Mouse (Mus musculus) hematopoietic stem cell, adult 5-6 weeks (primary cell): ENCODE data around the gene Susd3. TPM values are rescaled to one million over a fixed set of nuclear protein-coding genes. Genes with fewer than 3 reads are reported as not detected.

ENCODE experiments used
- ATAC-seq, 2 experiments: fragments of 125-278 bp in 1 of 2; replicated peaks in 1 of 2; 2 replicates each; pipeline ENCODE4 v1.8.0; 2016 to 2017; ENCODE audit warnings: inconsistent platforms in 2 of 2, mild to moderate bottlenecking in 2 of 2, moderate number of reproducible peaks in 2 of 2, low read depth in 1 of 2, moderate TSS enrichment in 1 of 2; ENCODE audit not compliant: low FRiP score in 2 of 2, poor library complexity in 2 of 2, severe bottlenecking in 2 of 2, insufficient read depth in 1 of 2, low TSS enrichment in 1 of 2
- total RNA-seq: library from RNA; stranded (forward); fragments of 172-1452, 232-1000 nt; gene quantifications from 2 replicates; pipeline ENCODE4 v1.2.3, GENCODE M21; 2017

The Susd3 gene
- total RNA-seq, 1 experiment from 2014 or later = 5.1 TPM

DNA sequence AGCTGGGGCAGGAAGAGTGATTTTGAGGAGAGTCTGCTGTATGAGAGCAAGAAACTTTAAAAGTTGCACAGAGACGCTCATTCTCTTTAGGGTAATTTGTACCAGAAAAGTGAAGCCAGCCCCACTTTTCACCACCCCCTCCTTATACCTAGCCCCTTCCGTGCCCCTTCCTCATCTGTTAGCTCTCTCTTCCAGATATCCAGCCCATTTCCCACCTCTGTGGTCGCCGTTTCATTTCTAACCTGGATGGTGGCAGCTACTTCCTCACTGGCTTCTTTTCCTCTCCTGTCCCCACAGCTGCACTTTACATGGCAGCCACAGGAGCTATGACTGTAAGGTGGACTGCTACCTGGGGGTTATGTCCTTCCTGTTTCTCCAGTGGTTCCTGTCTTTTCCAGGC, 29.1 kb downstream of the Susd3 start:
- ATAC-seq = no peak

DNA sequence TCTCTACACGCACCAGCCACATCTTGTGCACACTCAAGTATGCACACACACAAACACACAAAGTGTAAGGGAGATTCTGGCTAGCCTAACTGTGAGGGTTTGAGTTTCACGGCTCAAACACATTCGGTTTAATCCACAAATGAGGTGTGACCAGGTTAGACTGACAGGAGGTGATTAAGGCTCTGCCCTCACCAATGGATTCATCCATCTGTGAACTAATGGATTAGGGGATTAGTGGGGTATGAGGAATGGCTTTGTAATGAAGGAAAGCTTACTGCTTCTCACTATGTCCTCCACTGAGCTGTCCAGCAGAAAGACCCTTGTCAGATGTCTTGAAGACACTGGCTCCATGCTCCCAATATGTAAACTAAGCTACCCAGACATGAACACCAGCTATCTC, 29.9 kb downstream of the Susd3 start:
- no peak for ATAC-seq

DNA sequence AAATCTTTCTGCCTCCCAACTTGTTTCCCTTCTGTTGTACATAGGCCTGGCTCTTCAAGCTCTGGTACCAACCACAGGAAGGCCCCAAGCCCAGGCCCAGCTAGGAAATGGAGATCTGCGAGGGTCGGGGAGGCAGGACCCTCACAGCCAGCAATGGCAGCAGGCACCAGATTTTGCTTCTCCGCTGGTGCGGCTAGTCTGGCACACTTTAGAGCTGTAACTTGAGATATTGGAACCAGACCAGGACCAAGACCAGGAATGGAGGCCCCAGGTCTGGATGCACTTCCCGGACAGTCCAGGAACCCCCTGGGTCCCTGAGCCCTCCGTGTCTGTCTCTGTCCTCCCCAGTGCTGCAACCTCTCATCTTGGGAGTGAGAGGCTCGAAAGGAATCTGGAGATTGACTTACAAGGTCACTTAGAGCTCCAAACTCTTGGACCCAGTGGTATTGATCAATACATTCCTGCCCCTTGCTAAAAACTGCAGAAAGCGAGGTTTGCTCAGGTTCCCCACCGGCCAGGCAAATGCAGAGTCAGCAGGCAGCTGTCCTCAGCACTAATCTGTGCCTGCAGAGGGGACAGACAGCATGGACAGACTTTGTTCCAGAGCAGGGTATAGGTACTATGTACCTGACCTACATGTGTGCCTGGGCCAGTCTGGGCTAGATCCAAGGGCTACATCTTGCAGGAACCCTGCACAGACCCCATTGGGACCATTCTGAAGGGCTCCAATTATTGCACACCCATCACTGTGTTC, 31.5 kb downstream of the Susd3 start:
- no peak for ATAC-seq

DNA sequence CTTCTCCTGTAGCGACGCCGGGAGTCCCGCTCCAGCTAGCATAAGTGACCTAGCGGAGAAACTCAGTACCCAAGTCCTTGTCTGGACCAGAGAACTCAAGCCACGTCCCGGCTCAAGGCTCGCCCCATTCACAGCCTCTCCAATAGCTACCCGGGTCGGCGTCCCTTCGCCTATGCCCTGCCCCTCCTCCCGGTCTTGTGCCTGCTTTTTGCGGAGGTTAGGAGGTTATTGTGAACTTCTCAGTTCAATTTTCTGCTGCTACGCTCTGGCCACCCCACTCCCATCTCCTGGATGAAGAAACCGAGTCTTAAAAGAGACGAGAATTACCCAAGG, 32.3 kb downstream of the Susd3 start:
- peak; percentile 29 to 31 for ATAC-seq

DNA sequence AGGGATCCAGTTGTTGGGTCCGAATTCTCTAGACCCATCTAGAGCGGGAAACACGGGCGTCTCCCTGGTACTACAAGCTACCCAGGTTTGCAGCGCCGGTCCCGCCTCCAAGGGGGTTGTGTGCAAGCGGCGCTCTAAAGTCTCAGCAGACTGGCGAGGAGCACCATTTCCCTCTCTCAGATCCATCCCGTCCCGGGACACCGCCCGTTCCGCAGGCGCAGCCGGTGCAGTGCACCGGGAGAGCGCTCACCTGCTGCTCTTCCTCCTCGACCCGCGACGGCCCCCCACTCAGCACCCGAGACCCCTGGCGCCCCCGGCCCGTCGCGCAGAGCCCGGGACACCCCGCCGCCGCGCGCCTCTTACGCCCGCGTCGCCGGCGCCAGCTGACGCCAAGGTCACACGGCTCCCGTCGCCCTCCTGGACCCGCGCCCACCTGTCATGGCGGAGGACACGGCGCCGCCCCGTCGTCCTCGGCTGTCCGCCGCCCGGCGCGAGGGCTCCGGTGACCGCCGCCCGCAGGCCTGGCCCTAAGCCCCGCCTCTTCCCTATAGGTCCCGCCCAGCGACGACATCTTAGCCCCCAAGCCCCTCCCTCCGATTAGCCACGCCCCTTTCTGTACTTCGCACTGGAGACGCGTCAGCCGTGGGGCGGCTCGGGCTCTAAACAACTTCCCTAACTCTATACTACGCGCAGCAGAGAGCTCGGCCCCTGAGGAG, 32.8 kb downstream of the Susd3 start, which contains the start of gene Card19:
TSS of gene Card19 (minus strand) at position 534 of the 716 bp plus-strand sequence.
- peak; percentile 81 to 92 for ATAC-seq

DNA sequence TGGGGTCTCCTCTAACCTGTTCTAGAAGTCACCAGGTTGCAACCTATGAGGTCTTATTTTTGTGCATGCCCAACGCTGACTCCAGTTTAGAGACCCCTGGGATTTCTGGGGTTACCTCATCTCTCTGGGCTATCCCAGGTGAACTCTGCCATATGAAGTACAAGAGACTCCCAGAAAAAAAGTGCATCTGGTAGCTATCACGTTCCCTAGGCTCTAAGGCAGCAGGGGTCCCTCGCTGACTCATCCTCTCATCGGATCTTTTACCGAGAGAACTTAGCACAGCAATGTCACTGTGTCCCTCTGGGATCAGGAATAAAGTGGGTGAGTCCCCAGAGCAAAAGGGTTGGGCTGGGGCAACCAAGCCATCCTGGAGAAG, 33.4 kb downstream of the Susd3 start:
- ATAC-seq = no peak

DNA sequence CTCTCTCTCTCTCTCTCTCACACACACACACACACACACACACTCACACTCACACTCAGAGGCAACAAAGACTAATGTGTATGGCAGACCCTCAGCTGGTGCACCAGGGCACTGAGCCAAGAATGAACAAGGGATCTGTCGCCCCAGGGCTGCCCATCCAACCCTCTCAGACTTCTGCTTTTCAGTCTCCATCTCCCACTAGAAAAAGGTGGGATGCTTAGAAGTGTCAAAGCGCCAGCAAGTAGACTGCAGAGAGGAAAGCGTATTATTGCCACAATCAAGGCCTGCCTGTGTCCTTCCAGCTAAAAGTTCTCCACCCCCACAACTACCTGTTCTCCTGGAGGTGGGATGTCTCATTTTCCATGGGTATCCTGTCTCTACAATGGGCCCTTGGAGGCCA, 34.1 kb downstream of the Susd3 start:
- no peak for ATAC-seq

DNA sequence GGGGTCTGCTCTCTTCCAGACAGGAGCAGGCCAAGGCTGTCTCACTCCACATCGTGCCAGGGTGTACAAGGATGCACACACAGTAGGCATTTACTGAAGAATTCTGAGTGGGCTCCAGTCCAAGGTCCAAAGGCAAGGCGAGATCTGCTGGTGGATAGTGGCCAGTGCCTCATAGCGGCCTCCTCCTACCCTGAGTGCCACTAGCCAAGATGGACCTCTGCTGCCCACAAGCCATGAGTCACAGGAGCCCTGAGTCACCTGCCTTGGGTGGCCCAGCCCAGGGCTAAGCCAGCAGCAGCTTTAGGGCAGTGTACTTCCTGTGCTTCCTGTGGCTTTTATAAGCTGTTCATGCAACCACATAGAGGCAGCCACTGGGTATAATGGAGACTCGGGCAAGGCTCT, 35.0 kb downstream of the Susd3 start:
- peak; percentile 71 to 74 for ATAC-seq

DNA sequence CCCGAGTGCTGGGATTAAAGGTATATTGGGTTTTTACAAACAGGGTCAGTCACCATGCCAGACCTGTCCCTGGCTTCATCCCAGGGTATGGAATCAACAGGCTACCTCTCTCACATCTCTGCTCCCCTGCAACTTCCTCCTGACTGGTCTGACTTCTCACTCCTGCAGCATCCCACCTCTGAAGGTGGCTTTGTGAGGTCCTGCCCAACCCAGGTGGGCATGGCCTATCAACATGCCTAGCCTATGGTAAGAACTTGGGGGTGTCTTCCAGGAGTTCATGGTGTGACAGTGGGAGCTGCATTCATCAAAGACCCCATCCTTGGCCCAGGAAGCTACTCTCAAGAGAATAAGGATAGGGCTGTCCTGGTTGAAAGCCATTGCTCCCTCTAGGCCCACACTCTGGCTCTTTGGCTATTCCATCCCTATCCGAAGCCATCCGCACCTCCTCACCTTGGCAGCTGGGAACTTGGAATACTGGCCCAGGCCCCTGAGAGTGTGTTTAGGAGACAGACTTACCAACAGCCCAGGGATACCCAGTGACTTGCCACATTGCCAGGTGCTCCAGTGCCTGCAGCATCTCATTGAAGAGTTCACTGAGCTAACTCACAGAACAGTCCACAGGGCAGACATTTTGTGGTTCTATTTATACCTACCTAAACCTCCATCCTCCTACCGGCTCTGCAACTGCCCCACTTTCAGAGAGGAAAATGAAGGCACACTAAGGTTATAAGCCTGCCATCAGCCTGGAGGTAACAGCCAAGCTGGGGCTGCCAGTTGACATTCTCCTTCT, 35.6 kb downstream of the Susd3 start:
- no peak for ATAC-seq

DNA sequence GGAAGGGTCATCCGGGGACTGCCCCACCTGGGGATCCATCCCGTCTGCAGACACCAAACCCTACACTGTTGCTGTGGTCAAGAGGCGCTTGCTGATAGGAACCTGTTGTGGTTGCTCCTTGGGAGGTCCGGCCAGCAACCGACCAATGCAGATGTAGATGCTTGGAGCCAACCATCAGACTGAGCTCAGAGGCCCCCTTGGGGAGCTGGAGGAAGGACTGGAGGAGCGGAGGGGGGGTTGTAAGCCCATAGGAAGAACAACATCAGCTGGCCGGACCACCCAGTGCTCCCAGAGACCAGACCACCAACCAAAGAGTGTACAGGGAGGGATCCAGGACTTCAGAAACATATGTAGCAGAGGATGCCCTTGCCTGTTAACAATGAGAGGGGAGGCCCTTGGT, 39.2 kb downstream of the Susd3 start:
- ATAC-seq = no peak

DNA sequence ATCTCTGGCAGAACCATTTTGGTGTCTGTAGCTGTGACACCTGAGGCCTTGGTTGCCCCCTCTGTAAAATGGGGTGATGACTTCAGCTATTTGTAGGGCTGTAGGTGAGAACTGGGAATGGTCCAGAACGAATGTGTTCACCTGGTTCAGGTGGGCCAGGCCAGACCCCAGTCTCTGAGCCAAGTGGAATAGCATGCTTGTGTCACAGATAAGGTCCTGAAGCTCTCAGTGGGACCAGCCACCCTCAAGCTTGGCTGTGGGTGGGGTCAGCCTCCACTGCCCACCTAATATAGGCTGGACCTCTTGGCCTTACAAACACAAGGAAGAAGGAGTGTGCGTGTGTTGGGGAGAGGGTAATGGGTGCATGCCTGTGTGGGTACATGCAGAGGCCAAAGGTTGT, 42.2 kb downstream of the Susd3 start:
- ATAC-seq = no peak

DNA sequence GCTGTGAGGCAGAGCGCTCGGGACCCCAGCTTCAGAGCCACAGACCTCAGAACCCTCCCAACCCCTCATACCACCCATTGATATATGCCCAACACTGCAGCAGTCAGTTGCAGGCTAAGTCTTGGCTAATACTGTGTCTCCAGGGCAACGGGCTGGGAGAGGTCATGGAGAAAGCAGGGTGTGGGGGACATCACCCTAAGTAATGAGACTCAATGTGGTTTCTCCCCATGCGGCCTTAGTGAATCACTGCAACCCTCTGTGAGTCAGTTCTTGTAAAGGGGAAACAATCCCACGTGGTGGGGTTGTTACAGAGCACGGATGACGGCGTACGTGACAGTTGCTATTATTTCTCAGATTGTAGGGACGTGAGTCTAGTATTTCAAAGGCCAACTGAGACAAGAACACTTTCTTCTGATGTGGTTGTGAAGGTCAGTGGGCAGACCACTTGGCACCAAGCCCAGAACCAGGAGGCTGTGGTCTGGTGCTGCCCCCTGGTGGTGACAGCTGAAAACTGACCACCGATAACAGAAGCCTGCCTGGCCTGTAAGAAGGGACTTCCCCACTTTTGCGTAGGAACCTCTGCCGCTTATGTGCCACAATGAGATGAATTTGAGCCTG, 43.0 kb downstream of the Susd3 start:
- ATAC-seq = peak; percentile 68 to 77

DNA sequence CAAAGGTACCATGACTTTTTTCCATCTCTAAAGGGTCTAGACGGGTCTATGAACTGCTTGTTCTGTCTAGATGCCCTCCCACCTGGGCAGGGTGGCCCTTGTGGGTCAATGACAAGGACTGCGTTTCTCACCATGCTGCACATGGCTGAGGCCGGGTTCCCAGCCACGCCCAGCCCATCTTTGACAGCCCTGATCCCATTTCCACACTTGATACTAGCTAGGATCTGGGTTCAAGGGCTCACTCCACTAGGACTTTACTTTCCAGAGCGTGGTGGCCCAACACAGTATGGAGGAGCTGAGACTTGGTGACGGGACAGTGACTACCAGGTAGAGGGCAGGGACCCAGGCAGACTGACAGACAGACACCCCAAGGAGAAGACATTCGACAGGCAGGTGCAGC, 46.0 kb downstream of the Susd3 start:
- no peak for ATAC-seq

DNA sequence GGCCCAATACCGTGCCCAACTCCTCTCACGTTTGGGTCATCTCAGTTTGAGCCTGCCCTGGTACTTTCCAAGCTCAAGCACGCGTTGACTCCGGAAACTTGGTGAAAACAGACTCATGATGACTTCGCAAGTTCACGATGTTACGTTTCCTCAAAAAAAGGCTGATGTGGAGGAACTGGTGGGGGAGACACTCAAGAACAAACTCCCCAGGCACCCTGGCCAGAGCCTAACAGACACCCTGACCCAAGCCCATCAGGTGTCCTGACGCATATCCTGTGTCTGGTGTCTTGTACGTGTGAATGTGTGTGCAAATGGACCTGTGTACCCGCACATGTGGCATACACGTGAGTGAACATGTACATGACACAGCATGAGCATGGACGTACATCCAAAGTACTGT, 47.8 kb downstream of the Susd3 start:
- peak; percentile 48 to 63 for ATAC-seq

DNA sequence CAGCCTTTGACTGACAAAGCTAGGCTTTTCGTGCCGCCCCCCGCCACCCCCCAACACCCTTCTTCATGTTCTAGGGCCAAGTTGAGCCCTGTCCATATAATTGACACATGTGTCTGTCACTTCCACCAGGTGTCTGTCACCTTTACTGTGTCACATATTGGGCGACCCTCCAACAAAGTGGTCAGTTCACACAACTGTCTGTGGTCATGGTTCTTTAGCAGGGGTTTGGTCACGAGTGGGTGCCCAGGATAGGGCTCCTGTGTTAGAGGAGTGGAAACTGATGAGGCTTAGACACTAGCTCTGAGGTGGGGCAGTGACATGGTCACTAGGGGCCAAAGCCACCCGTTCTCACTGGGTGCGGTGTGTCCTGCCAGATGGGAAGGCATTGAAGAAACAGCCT, 48.6 kb downstream of the Susd3 start:
- no peak for ATAC-seq

DNA sequence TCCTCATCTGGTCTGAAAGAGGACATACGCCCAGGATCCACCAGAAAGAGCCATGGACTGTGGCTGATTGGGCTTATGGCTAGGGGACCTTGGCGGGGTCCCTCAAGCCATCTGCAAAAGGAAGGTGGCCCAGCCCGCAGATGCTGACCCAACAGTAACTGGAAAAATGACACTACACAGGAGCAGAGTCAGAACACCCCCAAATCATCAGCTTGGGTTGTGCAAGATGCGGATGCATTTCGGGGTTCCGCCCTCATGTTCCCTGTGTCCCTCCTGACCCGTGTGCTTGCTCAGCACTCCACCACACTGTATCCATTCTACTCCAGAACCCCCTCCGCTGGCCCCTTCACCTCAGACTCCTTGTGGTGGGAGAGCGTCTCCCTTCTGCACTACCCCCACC, 49.8 kb downstream of the Susd3 start:
- ATAC-seq = no peak

DNA sequence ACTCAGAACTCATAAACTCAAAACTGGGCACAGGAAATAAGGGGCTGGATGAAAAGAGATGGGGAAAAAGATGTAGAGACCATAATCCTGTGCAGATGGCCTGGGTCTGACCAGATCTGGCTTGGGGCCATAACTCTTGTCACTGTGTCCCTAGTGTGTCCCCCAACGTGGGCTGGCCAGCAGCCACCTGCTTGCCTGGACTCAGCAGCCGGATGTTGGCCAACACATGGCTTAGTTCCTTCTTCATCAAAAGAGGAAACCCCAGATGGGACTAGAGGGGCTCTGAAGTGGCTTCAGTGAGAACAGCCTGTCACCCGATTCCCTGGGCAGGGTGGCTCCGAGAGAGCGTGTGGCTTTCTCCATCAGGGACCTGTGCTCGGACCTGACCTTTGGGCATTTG, 51.7 kb downstream of the Susd3 start:
- ATAC-seq = peak; percentile 70 to 72

DNA sequence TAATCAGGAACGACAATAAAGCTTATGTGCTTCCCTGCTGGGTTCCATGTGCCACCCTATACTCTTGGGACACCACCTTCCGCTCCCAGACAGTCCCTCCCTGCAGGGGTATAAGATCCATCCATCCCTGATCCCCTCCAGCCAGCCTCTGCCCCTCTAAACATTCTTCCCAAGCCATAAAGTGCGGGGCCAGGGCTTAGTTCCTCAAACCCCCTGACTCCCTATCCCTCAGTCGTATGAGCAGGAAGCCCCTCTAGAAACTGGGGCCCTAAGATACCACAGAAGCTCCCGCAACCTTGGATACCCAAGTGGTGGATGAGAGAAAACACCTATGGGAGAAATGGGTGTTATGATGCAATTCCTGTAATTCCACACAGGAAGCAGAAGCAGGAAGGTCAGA, 52.3 kb downstream of the Susd3 start:
- ATAC-seq = no peak; a peak in 1 of 4 replicates
